Mouse (Mus musculus): ENCODE measurements around the gene Fbxw7. TPM values are rescaled to one million over a fixed set of nuclear protein-coding genes. Genes with fewer than 3 reads are reported as not detected.

Fbxw7 gene
- total and polyA plus RNA-seq, 3 experiments, result 28.5 to 31.3 (median 29.8) TPM

- Histone ChIP-seq H3K9me3 (replicated peaks; ENCODE audit: low read length) (peaks cover 6% of the 10 kb centered on the region), H3K79me2 (replicated peaks; ENCODE audit: control insufficient read depth, extremely low read depth, insufficient read depth, poor library complexity, severe bottlenecking) (no peaks in the 10 kb centered on the region), H3K9ac (ENCODE audit: insufficient read depth, low read depth) (no peak overlapping the region), H3K4me1 (ENCODE audit: control insufficient read depth in 1 of 2, insufficient read depth in 2 of 2) (peaks cover 2 to 5% of the 10 kb centered on the region in 2 experiments; a peak in 1 of 4 replicates), H3K4me3 (replicated peaks in 1 of 3; ENCODE audit: low read depth in 2 of 3, low read length in 2 of 3, poor library complexity in 1 of 3) (no peak overlapping the region), H3K4me2 (ENCODE audit: insufficient read depth, low read depth, poor library complexity, severe bottlenecking) (no peak overlapping the region), H3K36me3 (replicated peaks in 1 of 2; ENCODE audit: control insufficient read depth in 1 of 2, insufficient read depth in 1 of 2, low read length in 1 of 2) (no peaks in the 10 kb centered on the region), H3K27me3 (replicated peaks) (no peaks in the 10 kb centered on the region), H3K27ac (ENCODE audit: insufficient read depth, low read depth) (no peak overlapping the region)
- no peak for DNase-seq (ENCODE audit: extremely low read depth)
- no peak for TF ChIP-seq KAT2A (IDR thresholded peaks at IDR 0.05; ENCODE audit: insufficient replicate concordance, low read length)
- TF ChIP-seq ZMIZ1 (IDR thresholded peaks at IDR 0.05; ENCODE audit: low read depth, low read length), result no peak
- no peak for TF ChIP-seq UBTF (IDR thresholded peaks at IDR 0.05; ENCODE audit: low read depth, low read length)
- TF ChIP-seq RAD21 (IDR thresholded peaks at IDR 0.05; ENCODE audit: low read depth, low read length), result no peak
- no peak for TF ChIP-seq MXI1 (IDR thresholded peaks at IDR 0.05; ENCODE audit: low read depth, low read length)
- no peak for TF ChIP-seq MEF2A (IDR thresholded peaks at IDR 0.05; ENCODE audit: borderline replicate concordance, low read depth, low read length)
- TF ChIP-seq MYC (IDR thresholded peaks at IDR 0.05; ENCODE audit: low read depth, low read length), result no peak
- TF ChIP-seq JUN (IDR thresholded peaks at IDR 0.05; ENCODE audit: insufficient read depth, low read depth, low read length), result no peak
- TF ChIP-seq CTCF (conservative IDR thresholded peaks at IDR 0.05 in 1 of 2, IDR thresholded peaks at IDR 0.05 in 1 of 2; ENCODE audit: low read depth in 2 of 2, low read length in 2 of 2), result no peak
- no peak for TF ChIP-seq NRF1 (IDR thresholded peaks at IDR 0.05; ENCODE audit: low read depth, low read length)
- no peak for TF ChIP-seq ZNF384 (IDR thresholded peaks at IDR 0.05; ENCODE audit: low read depth, low read length)
- dilution Hi-C loops (cut with MboI; ENCODE audit: extremely low pct_ligation_motif_present, extremely low pct_unique_long_range_greater_than_20kb, low sequenced_read_pairs), result no loop called here
- in situ Hi-C loops (cut with MboI; ENCODE audit: low pct_ligation_motif_present, low pct_unique_long_range_greater_than_20kb, low sequenced_read_pairs), result no loop called here
Measured at GRCm38 (mm10) chr3:84771980-84772379, 43.1 kb upstream of the Fbxw7 start.

GRCm38 (mm10) chr3:84774246-84775066 is 40.6 kb upstream of the Fbxw7 start:
- no peaks in the 10 kb centered on the region for H3K9me3 ChIP-seq (replicated peaks; ENCODE audit: low read length)
- no peak overlapping the region for H3K9ac ChIP-seq (ENCODE audit: insufficient read depth, low read depth)
- peaks cover 3 to 6% of the 10 kb centered on the region in 2 experiments; a peak in 2 of 4 replicates for H3K4me1 ChIP-seq (ENCODE audit: control insufficient read depth in 1 of 2, insufficient read depth in 2 of 2)
- DNase-seq (ENCODE audit: extremely low read depth), result no peak
- H3K36me3 ChIP-seq (replicated peaks in 1 of 2; ENCODE audit: control insufficient read depth in 1 of 2, insufficient read depth in 1 of 2, low read length in 1 of 2), result no peaks in the 10 kb centered on the region
- TF ChIP-seq IRF4 (IDR thresholded peaks at IDR 0.05; ENCODE audit: low read depth, low read length) (no peak), UBTF (IDR thresholded peaks at IDR 0.05; ENCODE audit: low read depth, low read length) (no peak), MEF2A (IDR thresholded peaks at IDR 0.05; ENCODE audit: borderline replicate concordance, low read depth, low read length) (no peak), ZKSCAN1 (IDR thresholded peaks at IDR 0.05; ENCODE audit: borderline replicate concordance, low read depth, low read length) (no peak), ZC3H11A (IDR thresholded peaks at IDR 0.05; ENCODE audit: low read depth, low read length) (no peak), BHLHE40 (IDR thresholded peaks at IDR 0.05; ENCODE audit: low read depth, low read length) (no peak)
- no peak overlapping the region for H3K4me2 ChIP-seq (ENCODE audit: insufficient read depth, low read depth, poor library complexity, severe bottlenecking)
- H3K4me3 ChIP-seq (replicated peaks in 1 of 3; ENCODE audit: low read depth in 2 of 3, low read length in 2 of 3, poor library complexity in 1 of 3), result no peak overlapping the region
- no peak overlapping the region for H3K27ac ChIP-seq (ENCODE audit: insufficient read depth, low read depth)
- in situ Hi-C loops (cut with MboI; ENCODE audit: low pct_ligation_motif_present, low pct_unique_long_range_greater_than_20kb, low sequenced_read_pairs), result no loop called here
- dilution Hi-C loops (cut with MboI; ENCODE audit: extremely low pct_ligation_motif_present, extremely low pct_unique_long_range_greater_than_20kb, low sequenced_read_pairs), result no loop called here
- no peaks in the 10 kb centered on the region for H3K79me2 ChIP-seq (replicated peaks; ENCODE audit: control insufficient read depth, extremely low read depth, insufficient read depth, poor library complexity, severe bottlenecking)
- H3K27me3 ChIP-seq (replicated peaks), result no peaks in the 10 kb centered on the region

Data from CH12.LX (cell line).